Mouse (Mus musculus) heart, embryonic 14.5 days (tissue): ENCODE data around the gene Zswim9. TPM values are rescaled to one million over a fixed set of nuclear protein-coding genes. Genes with fewer than 3 reads are reported as not detected.
"Not testable (repeated sequence)": the region's sequence is repeated elsewhere in the genome, so short reads cannot be mapped to it uniquely, and the experiment has no call there.

Source experiments
- ATAC-seq: fragments of 200-750 bp; cut with Nextera tagmentation; 2 replicates; pipeline ENCODE4 v1.8.0; 2017; ENCODE audit warnings: low read depth, moderate TSS enrichment; ENCODE audit not compliant: insufficient number of reproducible peaks, insufficient read depth, low FRiP score
- H3K27ac ChIP-seq, 2 experiments: fragments of 200-500 bp in 1 of 2; fragments of 300-500 bp in 1 of 2; sonication (generic) in 1 of 2; replicated peaks in 1 of 2; 2 replicates each; pipeline ENCODE4 v1.5.1; 2012 to 2014; ENCODE audit warnings: low read depth in 2 of 2, low read length in 2 of 2, control low read depth in 1 of 2, mild to moderate bottlenecking in 1 of 2, mixed read lengths in 1 of 2; ENCODE audit not compliant: control insufficient read depth in 1 of 2, insufficient read depth in 1 of 2
- H3K27me3 ChIP-seq: fragments of 300-500 bp; sonication (generic); 2 replicates; pipeline ENCODE4 v1.6.1; 2014; ENCODE audit warnings: mild to moderate bottlenecking, low read length, control low read depth; ENCODE audit not compliant: control insufficient read depth, insufficient read depth
- H3K36me3 ChIP-seq: fragments of 300-500 bp; sonication (generic); 2 replicates; pipeline ENCODE4 v1.6.1; 2014; ENCODE audit warnings: mild to moderate bottlenecking, control low read depth, low read length, mixed read lengths; ENCODE audit not compliant: control insufficient read depth, insufficient read depth
- H3K4me1 ChIP-seq, 2 experiments: fragments of 200-500 bp in 1 of 2; fragments of 300-500 bp in 1 of 2; sonication (generic) in 1 of 2; 2 replicates each; pipeline ENCODE4 v1.6.1; 2012 to 2014; ENCODE audit warnings: low read length in 2 of 2, control low read depth in 1 of 2, mixed read lengths in 1 of 2; ENCODE audit not compliant: control insufficient read depth in 2 of 2, insufficient read depth in 2 of 2
- H3K4me2 ChIP-seq: fragments of 300-500 bp; sonication (generic); 2 replicates; pipeline ENCODE4 v1.6.1; 2014; ENCODE audit warnings: mild to moderate bottlenecking, low read length
- H3K4me3 ChIP-seq, 2 experiments: fragments of 200-500 bp in 1 of 2; fragments of 300-500 bp in 1 of 2; sonication (generic) in 1 of 2; 2 replicates each; pipeline ENCODE4 v1.5.1; 2012 to 2014; ENCODE audit warnings: low read length in 2 of 2, mild to moderate bottlenecking in 2 of 2, control low read depth in 1 of 2, low read depth in 1 of 2, moderate library complexity in 1 of 2; ENCODE audit not compliant: control insufficient read depth in 1 of 2, insufficient read depth in 1 of 2
- H3K9ac ChIP-seq: fragments of 300-500 bp; sonication (generic); 2 replicates; pipeline ENCODE4 v1.6.1; 2014; ENCODE audit warnings: mild to moderate bottlenecking, low read length
- H3K9me3 ChIP-seq: fragments of 300-500 bp; sonication (generic); 2 replicates; pipeline ENCODE4 v1.6.1; 2016; ENCODE audit warnings: low read length, control low read depth; ENCODE audit not compliant: control insufficient read depth
- WGBS: fragments of 180-500 bp; shearing (Covaris S2); extraction: QIAGEN DNeasy Blood & Tissue Kit; methylation state at CpG from one replicate; pipeline ENCODE4 v1.1.7; 2014; 5-methylcytosine and 5-hydroxymethylcytosine counted together
- polyA plus RNA-seq: library from polyadenylated mRNA; unstranded; fragments of >200 nt; fragmentation: Nextera tagmentation; extraction: Ambion mirVana; gene quantifications from 2 replicates; pipeline ENCODE4 v1.2.1, GENCODE M21; 2014

Gene Zswim9
- polyA plus RNA-seq, 1 experiment from 2014 or later: 4.2 TPM

- Histone ChIP-seq H3K9me3 (no peaks in the 10 kb centered on the region), H3K4me1 (no peaks in the 10 kb centered on the region), H3K9ac (no peak overlapping the region), H3K4me3 (no peak overlapping the region), H3K27me3 (no peaks in the 10 kb centered on the region), H3K4me2 (no peak overlapping the region), H3K27ac (no peak overlapping the region), H3K36me3 (peaks cover 99% of the 10 kb centered on the region)
- ATAC-seq: no peak
- 89% methylated on average over 2 of the region's 2 CpGs for WGBS
These were observed 12.8 kb upstream of the Zswim9 start for GRCm38 (mm10) chr7:13291370-13291769.

GRCm38 (mm10) chr7:13290041-13290675 is 11.6 kb upstream of the Zswim9 start:
- Histone ChIP-seq H3K27me3 (no peaks in the 10 kb centered on the region), H3K4me3 (no peak overlapping the region), H3K36me3 (peaks cover 99% of the 10 kb centered on the region), H3K9ac (no peak overlapping the region), H3K27ac (no peak overlapping the region), H3K9me3 (no peaks in the 10 kb centered on the region), H3K4me2 (no peak overlapping the region), H3K4me1 (no peaks in the 10 kb centered on the region)
- 90% methylated on average over 1 of the region's 1 CpGs for WGBS
- ATAC-seq: no peak

- no peaks in the 10 kb centered on the region for H3K9me3 ChIP-seq
- no peak overlapping the region for H3K27ac ChIP-seq
- no peaks in the 10 kb centered on the region for H3K27me3 ChIP-seq
- no peak for ATAC-seq
- no peak overlapping the region for H3K4me3 ChIP-seq
- WGBS: 42% methylated on average over 5 of the region's 5 CpGs
- H3K36me3 ChIP-seq: peaks cover 97% of the 10 kb centered on the region
- no peak overlapping the region for H3K4me2 ChIP-seq
- no peak overlapping the region for H3K9ac ChIP-seq
- H3K4me1 ChIP-seq: no peaks in the 10 kb centered on the region
These were observed 10.1 kb upstream of the Zswim9 start for GRCm38 (mm10) chr7:13288621-13289020.

- not testable (repeated sequence) for H3K4me1 ChIP-seq, H3K9me3 ChIP-seq, H3K27me3 ChIP-seq
- peak; percentile 51 for ATAC-seq
- WGBS: 3% methylated on average over 13 of the region's 29 CpGs
- Histone ChIP-seq H3K9ac (peak overlapping the region; percentile 84), H3K36me3 (peaks cover 51% of the 10 kb centered on the region), H3K4me3 (peak overlapping the region; percentile 78 to 89), H3K27ac (peak overlapping the region; percentile 49 to 89; a peak in 3 of 4 replicates), H3K4me2 (peak overlapping the region; percentile 84)
These were observed 436 bp upstream of the Zswim9 start for GRCm38 (mm10) chr7:13278957-13279356.

GRCm38 (mm10) chr7:13277833-13278232 is 688 bp downstream of the Zswim9 start:
- ATAC-seq: no peak
- H3K9ac ChIP-seq: peak overlapping the region; percentile 84
- 6% methylated on average over 2 of the region's 2 CpGs for WGBS
- H3K27me3 ChIP-seq: no peaks in the 10 kb centered on the region
- H3K9me3 ChIP-seq: no peaks in the 10 kb centered on the region
- H3K36me3 ChIP-seq: peaks cover 51% of the 10 kb centered on the region
- peak overlapping the region; percentile 84 for H3K4me2 ChIP-seq
- H3K27ac ChIP-seq: peak overlapping the region; percentile 89 to 98
- peak overlapping the region; percentile 78 to 89 for H3K4me3 ChIP-seq
- peaks cover 0 to 4% of the 10 kb centered on the region in 2 experiments; a peak in 1 of 4 replicates for H3K4me1 ChIP-seq

GRCm38 (mm10) chr7:13277081-13277480 is 1.4 kb downstream of the Zswim9 start, which contains the start of gene Lig1:
Lig1 (plus strand) TSS chr7:13277283.
- peak within 1 kb of the TSS; percentile 84 for H3K9ac ChIP-seq
- peaks cover 0 to 4% of the 10 kb centered on the region in 2 experiments; a peak in 1 of 4 replicates for H3K4me1 ChIP-seq
- WGBS: 97% methylated on average over 16 of the region's 16 CpGs
- peak within 1 kb of the TSS; percentile 84 for H3K4me2 ChIP-seq
- peak within 1 kb of the TSS; percentile 78 to 89 for H3K4me3 ChIP-seq
- H3K27me3 ChIP-seq: no peaks in the 10 kb centered on the region
- H3K27ac ChIP-seq: peak within 1 kb of the TSS; percentile 89 to 98
- H3K9me3 ChIP-seq: no peaks in the 10 kb centered on the region
- peaks cover 44% of the 10 kb centered on the region for H3K36me3 ChIP-seq
- no peak for ATAC-seq

- H3K9me3 ChIP-seq: no peaks in the 10 kb centered on the region
- WGBS: 59% methylated on average over 1 of the region's 1 CpGs
- no peak overlapping the region for H3K4me3 ChIP-seq
- H3K4me1 ChIP-seq: no peaks in the 10 kb centered on the region
- H3K27me3 ChIP-seq: no peaks in the 10 kb centered on the region
- no peak overlapping the region for H3K27ac ChIP-seq
- H3K4me2 ChIP-seq: no peak overlapping the region
- H3K36me3 ChIP-seq: peaks cover 30% of the 10 kb centered on the region
- no peak overlapping the region for H3K9ac ChIP-seq
- ATAC-seq: no peak
These were observed 6.8 kb downstream of the Zswim9 start for GRCm38 (mm10) chr7:13271704-13272103.

- WGBS: 74% methylated on average over 11 of the region's 11 CpGs
- no peak for ATAC-seq
These were observed 9.1 kb downstream of the Zswim9 start for GRCm38 (mm10) chr7:13269394-13269793.

More at GRCm38 (mm10) chr7:13269394-13269793, 9.1 kb downstream of the Zswim9 start:
- Histone ChIP-seq H3K9ac (no peak overlapping the region), H3K27ac (no peak overlapping the region), H3K36me3 (peaks cover 9% of the 10 kb centered on the region), H3K9me3 (no peaks in the 10 kb centered on the region), H3K4me1 (no peaks in the 10 kb centered on the region), H3K4me3 (no peak overlapping the region), H3K27me3 (no peaks in the 10 kb centered on the region), H3K4me2 (no peak overlapping the region)
